Mouse (Mus musculus) neural tube, embryonic 13.5 days (tissue): ENCODE results near the gene Bicc1. TPM values are rescaled to one million over a fixed set of nuclear protein-coding genes. Genes with fewer than 3 reads are reported as not detected.

Experiments
- ATAC-seq: fragments of 200-750 bp; cut with Nextera tagmentation; 2 replicates; pipeline ENCODE4 v1.8.0; 2017; ENCODE audit warnings: low read depth, mild to moderate bottlenecking, moderate TSS enrichment, moderate library complexity
- H3K27ac ChIP-seq: fragments of 300-500 bp; sonication (generic); replicated peaks from 2 replicates; pipeline ENCODE4 v1.5.1; 2015; ENCODE audit warnings: moderate library complexity, mild to moderate bottlenecking, inconsistent platforms
- H3K27me3 ChIP-seq: fragments of 300-500 bp; sonication (generic); 2 replicates; pipeline ENCODE4 v1.6.1; 2015; ENCODE audit warnings: mild to moderate bottlenecking, inconsistent platforms
- H3K36me3 ChIP-seq: fragments of 300-500 bp; sonication (generic); 2 replicates; pipeline ENCODE4 v1.6.1; 2015; ENCODE audit warnings: mild to moderate bottlenecking, inconsistent platforms
- H3K4me1 ChIP-seq: fragments of 300-500 bp; sonication (generic); replicated peaks from 2 replicates; pipeline ENCODE4 v1.6.1; 2015; ENCODE audit warnings: inconsistent platforms
- H3K4me2 ChIP-seq: fragments of 300-500 bp; sonication (generic); 2 replicates; pipeline ENCODE4 v1.6.1; 2015; ENCODE audit warnings: inconsistent platforms, mild to moderate bottlenecking, moderate library complexity
- H3K4me3 ChIP-seq: fragments of 300-500 bp; sonication (generic); 2 replicates; pipeline ENCODE4 v1.5.1; 2015; ENCODE audit warnings: mild to moderate bottlenecking, inconsistent platforms
- H3K9ac ChIP-seq: fragments of 300-500 bp; sonication (generic); 2 replicates; pipeline ENCODE4 v1.6.1; 2015; ENCODE audit warnings: moderate library complexity, mild to moderate bottlenecking, inconsistent platforms
- H3K9me3 ChIP-seq: fragments of 300-500 bp; sonication (generic); 2 replicates; pipeline ENCODE4 v1.6.1; 2016; ENCODE audit warnings: inconsistent platforms
- WGBS: fragments of 180-500 bp; shearing (Covaris S2); methylation state at CpG from one replicate; pipeline ENCODE4 v1.1.7; 2015; 5-methylcytosine and 5-hydroxymethylcytosine counted together
- polyA plus RNA-seq: library from polyadenylated mRNA; unstranded; fragments of >200 nt; fragmentation: Nextera tagmentation; extraction: Ambion mirVana; gene quantifications from 2 replicates; pipeline ENCODE4 v1.2.1, GENCODE M21; 2015

The Bicc1 gene
- polyA plus RNA-seq, 1 experiment from 2014 or later = 5.9 TPM

DNA sequence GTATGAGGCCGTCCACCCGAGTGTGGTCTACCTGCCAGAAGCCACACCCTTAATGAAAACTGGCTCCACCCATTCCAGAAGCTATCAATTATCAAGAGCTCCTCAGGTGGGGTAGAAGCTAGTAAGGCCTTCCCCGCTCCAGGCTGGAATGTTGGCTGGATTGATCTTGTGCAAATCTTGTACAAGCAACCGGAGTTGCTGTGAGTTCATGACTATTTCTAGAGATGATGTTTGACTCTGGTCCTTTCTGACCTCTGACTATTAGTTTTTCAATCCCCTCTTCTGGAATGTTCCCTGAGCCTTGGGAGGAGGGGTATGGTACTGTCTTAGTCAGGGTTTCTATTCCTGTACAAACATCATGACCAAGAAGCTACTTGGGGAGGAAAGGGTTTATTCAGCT lies 157.3 kb downstream of the Bicc1 start:
- ATAC-seq = no peak
- H3K9me3 ChIP-seq = no peaks in the 10 kb centered on the region
- no peak overlapping the region for H3K27ac ChIP-seq
- 92% methylated on average over 4 of the region's 4 CpGs for WGBS
- no peaks in the 10 kb centered on the region for H3K4me1 ChIP-seq
- H3K36me3 ChIP-seq = no peaks in the 10 kb centered on the region
- no peak overlapping the region for H3K9ac ChIP-seq
- H3K4me3 ChIP-seq = no peak overlapping the region
- H3K27me3 ChIP-seq = no peaks in the 10 kb centered on the region
- no peak overlapping the region for H3K4me2 ChIP-seq

DNA sequence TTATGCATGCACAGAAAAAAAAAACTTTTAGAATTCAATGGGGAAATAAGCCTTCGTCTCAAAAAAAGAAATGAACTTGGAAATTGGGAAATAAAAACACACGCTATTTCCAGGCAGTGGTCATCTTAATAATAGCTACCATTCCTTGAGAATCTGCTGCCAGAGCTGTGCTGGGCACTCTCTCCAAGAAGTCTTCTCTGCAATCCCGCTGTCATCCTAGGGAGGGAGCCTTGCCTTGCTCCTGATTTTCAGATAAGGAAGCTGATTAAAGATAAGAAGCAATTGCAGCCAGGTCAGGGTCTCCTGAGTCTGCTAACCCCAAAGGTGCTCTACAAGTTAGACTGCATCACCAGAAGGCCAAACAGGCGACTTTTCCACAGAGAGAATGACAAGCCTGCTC lies 161.4 kb downstream of the Bicc1 start:
- WGBS = 50% methylated on average over 4 of the region's 4 CpGs
- no peaks in the 10 kb centered on the region for H3K36me3 ChIP-seq
- H3K9ac ChIP-seq = no peak overlapping the region
- no peak overlapping the region for H3K27ac ChIP-seq
- peaks cover 4% of the 10 kb centered on the region; the same call in 1 of the 2 replicates for H3K4me1 ChIP-seq
- ATAC-seq = no peak
- no peak overlapping the region for H3K4me3 ChIP-seq
- H3K9me3 ChIP-seq = no peaks in the 10 kb centered on the region
- no peak overlapping the region for H3K4me2 ChIP-seq
- no peaks in the 10 kb centered on the region for H3K27me3 ChIP-seq

DNA sequence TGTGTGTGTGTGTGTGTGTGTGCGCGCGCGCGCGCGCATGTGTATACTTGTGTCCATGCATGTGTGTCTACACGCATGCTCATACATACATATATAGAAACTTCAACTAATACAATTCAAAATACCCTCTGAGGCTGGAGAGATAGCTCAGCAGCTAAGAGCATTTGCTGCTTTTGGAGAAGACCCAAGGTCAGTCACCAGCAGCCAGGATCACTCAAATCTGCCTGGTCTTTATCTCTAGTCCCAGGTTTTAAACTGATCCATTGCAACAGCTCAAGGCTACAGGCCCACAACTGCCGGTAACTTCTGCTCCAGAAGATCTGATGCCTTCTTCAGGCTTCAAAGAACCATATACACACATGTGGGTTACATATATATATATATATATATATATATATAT lies 163.4 kb downstream of the Bicc1 start:
- no peak overlapping the region for H3K4me2 ChIP-seq
- WGBS = 95% methylated on average over 9 of the region's 9 CpGs
- no peaks in the 10 kb centered on the region for H3K27me3 ChIP-seq
- H3K4me3 ChIP-seq = no peak overlapping the region
- H3K9ac ChIP-seq = no peak overlapping the region
- ATAC-seq = no peak
- H3K27ac ChIP-seq = no peak overlapping the region
- H3K36me3 ChIP-seq = no peaks in the 10 kb centered on the region
- H3K4me1 ChIP-seq = peaks cover 4% of the 10 kb centered on the region; the same call in 1 of the 2 replicates
- H3K9me3 ChIP-seq = no peaks in the 10 kb centered on the region

DNA sequence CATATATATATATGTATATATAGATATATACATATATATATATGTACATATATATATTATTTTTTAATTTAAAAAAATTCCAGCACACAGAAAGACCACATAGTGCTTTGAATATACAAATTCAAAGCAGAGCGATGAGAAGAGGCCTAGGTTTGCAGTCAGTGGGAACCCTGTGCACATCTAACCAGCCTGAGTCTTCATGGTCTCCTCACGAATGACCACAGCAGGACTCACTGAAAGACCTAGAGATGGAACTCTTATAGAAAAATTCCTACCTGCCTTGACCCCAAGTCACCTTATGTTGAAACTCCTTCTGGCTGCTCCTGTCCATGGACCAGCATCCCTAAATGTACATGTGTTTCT lies 165.4 kb downstream of the Bicc1 start:
- Histone ChIP-seq H3K4me1 (peaks cover 4% of the 10 kb centered on the region; the same call in 1 of the 2 replicates), H3K27ac (no peak overlapping the region)
- WGBS = 95% methylated on average over 2 of the region's 2 CpGs

DNA sequence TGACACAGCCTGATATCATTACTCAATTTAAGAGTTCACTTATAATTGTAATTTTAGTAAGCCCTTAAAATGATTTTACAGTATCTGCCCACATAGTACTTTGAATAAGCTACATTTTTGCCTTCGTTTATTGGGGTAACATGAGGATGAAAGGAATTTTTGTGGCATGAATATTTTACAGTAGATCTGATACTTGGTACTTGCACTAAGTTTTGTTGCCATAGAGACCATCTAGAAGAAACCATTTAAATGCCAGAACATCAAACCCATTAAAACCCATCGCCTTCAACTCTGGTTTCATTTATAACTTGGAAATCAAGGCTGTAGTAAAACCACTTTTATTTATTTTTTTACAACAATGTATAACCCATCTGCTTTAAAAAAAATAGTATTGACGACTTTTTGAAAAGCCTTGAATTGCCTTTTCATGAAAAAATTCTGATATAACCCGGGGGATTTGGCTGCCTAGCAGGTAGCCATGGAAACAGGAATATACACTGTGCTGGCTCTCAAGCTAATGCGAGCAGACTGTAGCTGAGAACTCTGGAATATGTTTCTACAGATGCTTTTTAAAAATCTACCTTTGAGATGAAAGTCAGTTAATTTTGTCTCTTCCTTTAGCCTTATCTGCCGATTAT lies 165.9 kb downstream of the Bicc1 start:
- no peaks in the 10 kb centered on the region for H3K36me3 ChIP-seq
- H3K9me3 ChIP-seq = no peaks in the 10 kb centered on the region
- H3K27ac ChIP-seq = no peak overlapping the region
- no peaks in the 10 kb centered on the region for H3K27me3 ChIP-seq
- peak; percentile 76 for ATAC-seq
- H3K4me2 ChIP-seq = no peak overlapping the region
- H3K4me1 ChIP-seq = peaks cover 4% of the 10 kb centered on the region; the same call in 1 of the 2 replicates
- 67% methylated on average over 6 of the region's 6 CpGs for WGBS
- no peak overlapping the region for H3K9ac ChIP-seq
- no peak overlapping the region for H3K4me3 ChIP-seq

More for the DNA sequence above, 165.4 kb downstream of the Bicc1 start:
- Histone ChIP-seq H3K4me2 (no peak overlapping the region), H3K4me3 (no peak overlapping the region), H3K36me3 (no peaks in the 10 kb centered on the region), H3K27me3 (no peaks in the 10 kb centered on the region), H3K9ac (no peak overlapping the region), H3K9me3 (no peaks in the 10 kb centered on the region)
- no peak; the same call in 1 of the 2 replicates for ATAC-seq

- no peaks in the 10 kb centered on the region for H3K4me1 ChIP-seq
- H3K9ac ChIP-seq = no peak overlapping the region
- no peak overlapping the region for H3K4me2 ChIP-seq
- H3K27me3 ChIP-seq = no peaks in the 10 kb centered on the region
- no peaks in the 10 kb centered on the region for H3K9me3 ChIP-seq
- H3K4me3 ChIP-seq = no peak overlapping the region
- H3K36me3 ChIP-seq = no peaks in the 10 kb centered on the region
- no peak for ATAC-seq
- 72% methylated on average over 5 of the region's 5 CpGs for WGBS
- no peak overlapping the region for H3K27ac ChIP-seq
These were observed 172.1 kb downstream of the Bicc1 start for GRCm38 (mm10) chr10:70987396-70987795.

- WGBS = 76% methylated on average over 11 of the region's 11 CpGs
- Histone ChIP-seq H3K27me3 (no peaks in the 10 kb centered on the region), H3K4me3 (no peak overlapping the region), H3K27ac (no peak overlapping the region), H3K9ac (no peak overlapping the region), H3K36me3 (no peaks in the 10 kb centered on the region), H3K9me3 (no peaks in the 10 kb centered on the region), H3K4me2 (no peak overlapping the region), H3K4me1 (no peaks in the 10 kb centered on the region)
- no peak for ATAC-seq
These were observed 176.3 kb downstream of the Bicc1 start for GRCm38 (mm10) chr10:70983036-70983670.

GRCm38 (mm10) chr10:70982156-70982555 lies 177.3 kb downstream of the Bicc1 start:
- no peak for ATAC-seq
- no peak overlapping the region for H3K4me2 ChIP-seq
- H3K9me3 ChIP-seq = no peaks in the 10 kb centered on the region
- peaks cover 8% of the 10 kb centered on the region for H3K4me1 ChIP-seq
- H3K36me3 ChIP-seq = no peaks in the 10 kb centered on the region
- H3K9ac ChIP-seq = no peak overlapping the region
- no peaks in the 10 kb centered on the region for H3K27me3 ChIP-seq
- 91% methylated on average over 7 of the region's 7 CpGs for WGBS
- no peak overlapping the region for H3K4me3 ChIP-seq
- no peak overlapping the region for H3K27ac ChIP-seq

DNA sequence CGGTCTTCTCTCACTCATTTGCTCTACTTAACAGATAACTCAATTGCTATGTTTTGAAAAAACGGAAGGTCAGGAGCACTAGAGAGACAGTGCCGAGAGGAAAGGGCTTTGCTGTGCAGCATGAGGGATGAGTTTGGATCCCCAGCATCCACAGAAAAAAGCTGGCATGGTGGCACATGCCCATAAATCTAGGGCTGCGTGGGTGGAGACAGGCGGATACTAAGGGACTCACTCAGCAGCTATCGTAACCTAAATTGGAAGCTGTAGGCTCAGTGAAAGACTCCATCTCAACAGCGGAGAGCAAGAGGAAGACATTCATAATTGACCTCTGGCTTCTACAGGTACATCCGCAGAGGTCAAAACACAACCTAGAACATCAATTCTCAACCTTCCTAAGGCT lies 179.8 kb downstream of the Bicc1 start:
- no peaks in the 10 kb centered on the region for H3K27me3 ChIP-seq
- H3K36me3 ChIP-seq = no peaks in the 10 kb centered on the region
- no peak overlapping the region for H3K9ac ChIP-seq
- no peak overlapping the region for H3K4me3 ChIP-seq
- no peak overlapping the region for H3K27ac ChIP-seq
- peaks cover 16% of the 10 kb centered on the region for H3K4me1 ChIP-seq
- H3K9me3 ChIP-seq = no peaks in the 10 kb centered on the region
- no peak for ATAC-seq
- WGBS = 89% methylated on average over 8 of the region's 8 CpGs
- no peak overlapping the region for H3K4me2 ChIP-seq

DNA sequence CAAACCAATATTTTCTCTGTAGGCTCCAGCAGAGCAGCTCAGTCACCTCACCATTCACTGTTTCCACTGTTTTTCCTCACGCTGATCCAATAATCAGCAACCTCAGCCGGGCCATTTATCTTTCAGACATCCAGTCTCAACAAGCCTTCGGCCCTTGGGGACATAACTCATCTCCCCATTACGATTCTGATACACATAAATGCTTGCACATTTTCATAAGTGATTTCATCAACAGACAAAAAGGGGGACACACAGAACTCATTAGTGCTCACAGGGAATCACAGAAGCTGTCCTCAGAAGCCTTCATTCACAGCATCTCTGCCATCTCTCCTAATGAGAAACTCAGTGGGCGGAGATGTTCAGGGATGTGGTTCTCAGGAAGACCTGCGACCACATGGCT lies 182.4 kb downstream of the Bicc1 start:
- Histone ChIP-seq H3K4me3 (no peak overlapping the region), H3K9ac (no peak overlapping the region), H3K36me3 (no peaks in the 10 kb centered on the region), H3K27me3 (no peaks in the 10 kb centered on the region), H3K27ac (0 out of 2 replicates have a peak overlapping the region, but pooled peaks have one; percentile 13), H3K4me2 (no peak overlapping the region), H3K9me3 (no peaks in the 10 kb centered on the region), H3K4me1 (peaks cover 16% of the 10 kb centered on the region)
- no peak for ATAC-seq
- WGBS = 54% methylated on average over 6 of the region's 6 CpGs

DNA sequence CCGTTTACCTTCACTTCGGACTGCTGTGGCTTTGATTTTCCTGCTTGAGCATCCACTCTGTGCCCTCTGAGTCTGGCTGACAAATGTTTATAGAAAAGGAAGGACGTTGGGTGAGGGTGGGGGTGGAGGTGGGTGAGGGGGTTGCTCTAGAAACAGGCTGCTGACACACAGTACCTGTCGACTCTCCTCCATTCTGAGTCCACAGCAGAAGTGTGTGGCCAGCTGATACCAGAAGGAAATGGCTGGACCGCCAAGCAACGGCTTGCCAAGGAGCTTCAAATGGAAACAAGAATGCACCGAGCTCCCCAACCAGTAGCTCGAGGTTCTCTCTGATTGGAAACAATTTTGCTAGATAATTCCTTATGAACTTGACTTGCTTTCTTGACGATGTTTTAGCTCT lies 182.9 kb downstream of the Bicc1 start:
- H3K27me3 ChIP-seq = no peaks in the 10 kb centered on the region
- H3K4me3 ChIP-seq = no peak overlapping the region
- no peak overlapping the region for H3K4me2 ChIP-seq
- H3K9ac ChIP-seq = no peak overlapping the region
- WGBS = 77% methylated on average over 9 of the region's 9 CpGs
- no peaks in the 10 kb centered on the region for H3K36me3 ChIP-seq
- H3K9me3 ChIP-seq = no peaks in the 10 kb centered on the region
- H3K4me1 ChIP-seq = peaks cover 16% of the 10 kb centered on the region
- no peak for ATAC-seq
- H3K27ac ChIP-seq = no peak overlapping the region

GRCm38 (mm10) chr10:70971156-70971555 lies 188.3 kb downstream of the Bicc1 start:
- no peak overlapping the region for H3K4me2 ChIP-seq
- WGBS = 79% methylated on average over 11 of the region's 11 CpGs
- no peak for ATAC-seq
- no peak overlapping the region for H3K9ac ChIP-seq
- no peaks in the 10 kb centered on the region for H3K4me1 ChIP-seq
- H3K4me3 ChIP-seq = no peak overlapping the region
- H3K36me3 ChIP-seq = no peaks in the 10 kb centered on the region
- no peaks in the 10 kb centered on the region for H3K9me3 ChIP-seq
- H3K27ac ChIP-seq = no peak overlapping the region
- no peaks in the 10 kb centered on the region for H3K27me3 ChIP-seq
